Mouse (Mus musculus): ENCODE data around the gene Dnajb11.

The Dnajb11 gene

GRCm38 (mm10) chr16:22857431-22858113 is at the start of gene Dnajb11, which contains the start of gene Tbccd1:
TSS of gene Dnajb11 (plus strand) at chr16:22857845.
TSS of gene Tbccd1 (minus strand) at chr16:22857669.
- DNase-seq (ENCODE audit: low read depth, low spot score), result peak; percentile 99

- no peak for DNase-seq (ENCODE audit: low read depth, low spot score)
Measured at GRCm38 (mm10) chr16:22811477-22811876, 46.2 kb upstream of the Dnajb11 start, which contains the start of gene Crygs. TSS of gene Crygs (minus strand) at chr16:22811577.

GRCm38 (mm10) chr16:22820731-22821130 is 36.9 kb upstream of the Dnajb11 start:
- no peak for DNase-seq (ENCODE audit: low read depth, low spot score)

GRCm38 (mm10) chr16:22832932-22833525 is 24.6 kb upstream of the Dnajb11 start:
- DNase-seq (ENCODE audit: low read depth, low spot score), result no peak

- DNase-seq (ENCODE audit: low read depth, low spot score), result no peak
Measured at GRCm38 (mm10) chr16:22839146-22839857, 18.3 kb upstream of the Dnajb11 start.

GRCm38 (mm10) chr16:22842871-22843270 is 14.8 kb upstream of the Dnajb11 start:
- DNase-seq (ENCODE audit: low read depth, low spot score), result no peak

- peak; percentile 42 for DNase-seq (ENCODE audit: low read depth, low spot score)
Measured at GRCm38 (mm10) chr16:22844061-22844801, 13.4 kb upstream of the Dnajb11 start.

GRCm38 (mm10) chr16:22844834-22845233 is 12.8 kb upstream of the Dnajb11 start:
- no peak for DNase-seq (ENCODE audit: low read depth, low spot score)

GRCm38 (mm10) chr16:22845481-22845880 is 12.2 kb upstream of the Dnajb11 start:
- DNase-seq (ENCODE audit: low read depth, low spot score), result no peak

GRCm38 (mm10) chr16:22847686-22848085 is 10.0 kb upstream of the Dnajb11 start:
- no peak for DNase-seq (ENCODE audit: low read depth, low spot score)

GRCm38 (mm10) chr16:22848331-22848730 is 9.3 kb upstream of the Dnajb11 start:
- no peak for DNase-seq (ENCODE audit: low read depth, low spot score)

GRCm38 (mm10) chr16:22852709-22853108 is 4.9 kb upstream of the Dnajb11 start:
- no peak for DNase-seq (ENCODE audit: low read depth, low spot score)

GRCm38 (mm10) chr16:22856773-22857172 is 872 bp upstream of the Dnajb11 start:
- no peak for DNase-seq (ENCODE audit: low read depth, low spot score)

- DNase-seq (ENCODE audit: low read depth, low spot score), result no peak
Measured at GRCm38 (mm10) chr16:22872397-22872796, 14.8 kb downstream of the Dnajb11 start.

GRCm38 (mm10) chr16:22873369-22873768 is 15.7 kb downstream of the Dnajb11 start:
- DNase-seq (ENCODE audit: low read depth, low spot score), result no peak

- DNase-seq (ENCODE audit: low read depth, low spot score), result no peak
Measured at GRCm38 (mm10) chr16:22876218-22877043, 18.8 kb downstream of the Dnajb11 start.

GRCm38 (mm10) chr16:22877660-22878390 is 20.2 kb downstream of the Dnajb11 start:
- DNase-seq (ENCODE audit: low read depth, low spot score), result no peak

- no peak for DNase-seq (ENCODE audit: low read depth, low spot score)
Measured at GRCm38 (mm10) chr16:22878716-22879115, 21.1 kb downstream of the Dnajb11 start.

GRCm38 (mm10) chr16:22879945-22880595 is 22.4 kb downstream of the Dnajb11 start:
- DNase-seq (ENCODE audit: low read depth, low spot score), result no peak

GRCm38 (mm10) chr16:22880900-22881299 is 23.3 kb downstream of the Dnajb11 start:
- DNase-seq (ENCODE audit: low read depth, low spot score), result no peak

All from skeletal muscle tissue, adult 2 months (tissue).